Mouse (Mus musculus): ENCODE results near the gene 1700030J22Rik.

1700030J22Rik gene

DNA sequence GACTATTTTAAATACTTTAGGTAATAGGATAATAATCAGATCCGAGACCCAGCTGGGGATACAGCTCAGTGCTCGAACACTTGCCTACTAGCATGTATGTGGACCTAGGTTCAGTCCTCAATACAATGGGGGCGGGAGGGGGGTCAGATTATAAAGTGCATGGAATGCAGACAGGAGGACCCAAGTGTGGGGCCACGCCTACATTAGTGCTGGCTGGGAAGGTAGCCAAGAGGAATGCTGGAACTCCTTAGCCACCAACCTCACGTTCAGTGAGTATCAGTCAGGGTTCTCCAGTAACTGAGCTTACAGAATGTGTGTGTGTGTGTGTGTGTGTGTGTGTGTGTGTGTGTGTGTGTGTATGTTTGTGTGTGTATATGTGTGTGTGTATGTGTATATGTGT is 27.4 kb downstream of the 1700030J22Rik start:
- DNase-seq = no peak

DNA sequence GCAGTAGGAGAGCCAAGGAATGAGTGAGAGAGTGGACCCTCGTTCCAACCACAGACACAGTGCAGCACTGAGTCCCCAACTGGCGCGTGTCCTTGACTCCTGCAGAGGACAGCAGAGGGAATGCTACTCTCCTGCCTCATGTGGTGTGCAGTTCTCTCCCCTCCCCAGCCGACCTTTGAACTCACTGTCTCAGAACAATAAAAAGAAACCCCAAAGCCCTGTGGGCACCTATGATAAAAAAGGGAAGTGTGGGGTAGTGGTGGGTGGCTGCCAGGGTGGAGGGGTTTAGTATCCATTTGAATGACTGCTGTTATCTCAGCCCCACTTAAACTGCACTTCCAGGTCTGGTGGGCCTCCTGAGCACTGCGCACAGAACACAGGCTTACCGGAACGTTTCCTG is 31.2 kb downstream of the 1700030J22Rik start:
- no peak for DNase-seq

DNA sequence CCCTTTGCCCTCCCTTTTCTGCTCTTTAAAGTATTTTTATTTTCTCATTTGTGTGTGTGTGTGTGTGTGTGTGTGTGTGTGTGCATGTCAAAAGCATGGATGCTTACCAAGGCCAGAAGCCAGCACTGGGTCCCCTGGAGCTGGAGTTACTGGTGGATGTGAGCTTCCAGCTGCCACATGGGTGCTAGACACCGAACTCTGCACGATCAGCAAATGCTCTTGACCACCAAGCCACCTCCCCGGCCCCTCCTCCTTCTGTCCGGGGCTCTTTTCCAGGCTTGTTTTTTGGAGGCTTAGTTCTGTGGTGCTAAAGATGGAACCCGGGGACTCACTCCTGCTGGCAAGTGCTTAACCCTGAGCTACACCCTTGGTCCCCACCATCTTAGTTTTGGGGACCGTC is 31.9 kb downstream of the 1700030J22Rik start:
- DNase-seq = no peak

DNA sequence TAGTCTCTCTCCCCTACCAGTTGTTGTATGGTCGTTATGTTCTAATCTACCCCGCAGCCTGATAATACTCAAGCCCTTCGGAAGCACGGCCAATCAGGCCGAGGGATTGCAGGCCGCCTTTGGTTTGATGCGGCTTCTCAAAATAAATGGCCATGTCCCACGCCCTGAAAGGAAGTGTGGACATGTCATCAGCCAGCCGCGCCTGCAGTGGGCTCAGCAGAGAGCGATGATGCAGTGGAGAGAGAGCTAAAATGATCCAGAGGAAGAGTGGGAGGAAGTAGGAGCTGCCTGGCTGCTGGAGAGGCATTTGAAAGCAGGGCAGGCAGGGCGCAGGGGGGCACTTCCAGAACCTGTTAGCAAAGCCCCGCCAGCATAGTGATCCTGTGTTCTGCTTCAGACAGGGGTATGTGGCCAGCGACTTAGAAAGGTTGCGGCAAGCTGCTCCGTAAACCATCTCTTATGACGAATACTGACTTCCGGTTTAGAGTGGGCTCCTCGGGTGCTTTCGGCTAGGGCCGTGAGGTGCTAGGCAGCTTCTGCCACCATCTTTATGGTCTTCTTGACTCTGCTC is 32.4 kb downstream of the 1700030J22Rik start:
- no peak for DNase-seq

DNA sequence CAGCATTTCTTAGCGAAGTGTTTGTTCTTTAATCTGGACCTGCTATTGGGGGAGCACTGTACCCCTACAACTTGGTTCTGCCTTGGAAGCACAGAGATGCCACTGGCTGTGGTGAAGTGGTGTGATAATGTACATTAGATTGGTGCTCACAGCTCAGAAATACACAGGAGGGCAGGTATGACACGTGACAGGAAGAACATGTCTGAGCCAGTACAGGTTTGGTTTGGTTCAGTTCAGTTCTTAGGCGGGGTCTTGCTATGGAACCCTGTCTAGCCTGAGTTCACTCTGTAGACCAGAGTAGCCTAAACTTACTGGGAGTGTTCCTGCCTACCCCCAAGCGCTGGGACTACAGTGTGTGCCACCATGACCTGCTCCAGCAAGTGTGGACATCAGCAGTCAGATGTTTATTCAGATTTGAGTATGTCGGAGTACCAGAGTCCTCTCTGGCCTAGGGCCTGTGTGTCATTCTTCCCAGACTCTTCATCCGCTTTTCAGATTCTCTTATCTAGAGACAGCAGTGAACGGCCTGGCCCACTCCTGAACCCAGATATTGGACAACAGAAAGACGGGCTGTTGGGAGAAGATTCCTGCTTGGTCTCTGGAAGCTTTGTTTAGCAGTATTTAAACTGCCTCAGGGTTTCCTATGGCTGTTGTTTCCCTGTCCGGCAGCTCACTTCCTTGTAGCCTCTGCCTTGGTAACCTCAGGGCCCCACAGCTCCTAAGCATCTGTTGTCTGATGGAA is 33.4 kb downstream of the 1700030J22Rik start:
- no peak for DNase-seq

DNA sequence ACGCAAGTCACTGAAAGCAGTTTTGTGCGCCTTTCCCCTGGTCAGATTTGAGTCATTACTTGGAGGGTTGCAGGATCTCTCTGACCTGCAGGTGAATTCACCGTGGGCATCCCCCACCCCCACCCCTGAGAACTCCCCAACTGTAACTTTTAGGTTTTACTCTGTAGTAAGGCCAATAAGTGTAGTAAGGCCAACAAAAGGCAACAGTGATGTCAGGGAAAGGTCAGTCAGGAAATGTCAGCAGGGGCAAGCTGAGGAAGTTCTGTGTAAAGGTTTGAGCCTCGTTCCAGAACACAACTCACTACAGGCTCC is 34.4 kb downstream of the 1700030J22Rik start:
- no peak for DNase-seq

DNA sequence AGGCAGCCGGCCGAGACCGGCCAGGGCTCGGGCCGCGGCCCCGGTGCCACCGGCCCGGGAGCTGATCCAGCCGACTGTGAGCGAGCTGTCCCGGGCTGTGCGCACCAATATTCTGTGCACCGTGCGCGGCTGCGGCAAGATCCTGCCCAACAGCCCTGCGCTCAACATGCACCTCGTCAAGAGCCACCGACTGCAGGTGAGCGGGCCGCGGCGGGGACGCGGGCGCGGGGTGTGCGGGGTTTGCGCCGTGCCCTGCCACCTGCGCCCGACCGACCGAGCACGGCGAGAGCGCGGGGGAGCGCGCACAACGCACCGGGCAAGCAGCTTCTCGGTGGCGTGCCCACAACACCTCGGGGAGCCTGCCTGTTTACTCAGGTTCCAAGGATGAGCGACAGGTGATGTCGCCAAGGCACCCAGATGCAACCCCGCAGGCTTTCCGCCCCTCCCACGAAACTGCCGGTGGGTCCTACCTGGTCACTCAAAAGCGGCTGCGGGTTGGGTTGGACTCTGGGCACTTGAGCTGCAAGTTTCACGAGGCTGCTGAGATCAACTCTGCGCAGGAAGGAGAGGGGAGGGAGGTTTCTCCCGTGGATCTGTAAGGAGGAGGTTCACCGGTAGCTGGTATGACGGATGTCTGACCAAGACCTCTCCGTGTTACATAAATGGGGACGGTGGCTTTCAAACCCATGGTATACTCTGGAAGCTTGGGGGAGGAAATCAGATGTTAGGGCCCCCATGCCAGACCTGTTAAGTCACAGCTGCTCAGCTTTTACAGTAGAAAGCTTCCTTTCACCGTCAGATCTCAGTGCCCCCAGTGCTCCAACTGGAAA is 35.0 kb downstream of the 1700030J22Rik start:
- DNase-seq = peak in 1 of 2 experiments; percentile 55

DNA sequence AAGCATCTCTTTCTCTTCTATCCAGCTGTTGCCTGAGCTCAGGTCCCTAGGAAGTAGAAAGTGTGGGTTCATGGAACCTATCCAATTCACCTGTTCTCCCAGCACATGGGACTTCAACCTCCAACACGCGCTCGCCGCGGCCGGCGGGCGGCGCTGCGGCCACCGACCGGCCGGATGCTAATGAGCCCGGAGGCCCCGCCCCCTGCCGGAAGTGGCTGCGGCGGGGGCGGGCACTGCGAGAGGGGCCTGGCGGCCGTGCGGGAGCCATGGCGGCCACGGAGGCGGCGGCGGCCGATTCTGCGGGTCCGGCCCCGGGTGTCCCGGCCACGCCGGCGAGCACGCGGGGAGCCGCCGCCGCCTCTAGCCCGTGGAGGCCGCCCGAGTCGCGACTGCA is 35.6 kb downstream of the 1700030J22Rik start, which contains the start of gene Atmin:
TSS of gene Atmin (plus strand) at position 233 of the 394 bp plus-strand sequence.
- DNase-seq = peak; percentile 94 to 95

DNA sequence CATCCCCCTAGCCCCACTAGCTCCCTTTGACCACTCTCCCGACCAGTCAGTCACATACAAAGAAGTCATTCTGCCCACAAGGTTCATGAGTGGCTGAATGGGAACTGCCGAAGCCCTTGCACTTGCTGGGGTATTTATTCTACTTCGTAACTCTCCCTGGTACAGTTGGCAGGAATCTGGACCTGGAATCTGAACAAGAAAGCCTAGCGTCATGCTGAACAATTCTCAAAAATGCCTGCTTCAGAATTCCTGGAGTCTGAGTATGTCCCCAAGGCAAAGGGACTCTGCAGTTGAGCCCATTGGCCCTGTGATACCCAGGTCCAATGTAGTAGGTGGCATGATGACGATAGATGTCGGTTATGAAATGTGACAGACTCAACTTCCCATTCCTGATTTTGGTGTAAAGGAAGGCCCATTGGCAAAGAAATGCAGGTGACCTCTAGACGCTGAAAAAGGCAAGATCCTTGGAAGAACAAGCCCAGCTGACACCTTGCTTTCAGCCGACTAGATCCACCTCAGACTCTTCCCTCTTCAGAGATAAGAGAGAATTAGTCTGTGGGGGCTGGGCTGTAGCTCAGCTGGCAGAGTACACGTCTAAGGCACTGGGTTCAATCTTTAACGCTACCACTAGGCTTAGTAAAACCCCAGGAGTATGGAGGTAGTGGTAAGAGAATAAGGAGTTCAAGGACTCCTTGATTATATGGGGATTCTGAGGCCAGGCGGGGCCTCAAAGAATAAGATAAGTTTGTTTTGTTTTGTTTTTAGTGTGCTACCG is 36.3 kb downstream of the 1700030J22Rik start:
- no peak for DNase-seq

DNA sequence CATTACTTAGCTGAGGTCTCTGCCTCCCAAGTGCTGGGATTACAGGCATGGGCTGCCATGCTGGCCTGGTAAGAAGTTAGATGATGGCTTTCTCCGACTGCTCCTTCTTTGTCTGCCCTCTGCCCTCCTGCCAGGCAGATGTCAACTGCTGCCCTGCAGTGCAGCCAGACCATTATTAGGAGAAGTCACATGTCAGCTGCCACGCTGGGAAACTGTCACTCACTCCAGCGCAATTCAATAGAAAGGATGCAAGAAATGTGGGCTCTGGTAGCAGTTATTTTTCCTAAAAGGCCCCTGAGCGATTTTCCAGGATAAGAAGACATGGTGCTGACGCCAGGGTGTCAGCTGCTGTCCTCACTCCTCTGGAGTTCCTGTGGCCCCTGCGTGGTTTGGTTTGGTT is 43.3 kb downstream of the 1700030J22Rik start:
- DNase-seq = no peak

DNA sequence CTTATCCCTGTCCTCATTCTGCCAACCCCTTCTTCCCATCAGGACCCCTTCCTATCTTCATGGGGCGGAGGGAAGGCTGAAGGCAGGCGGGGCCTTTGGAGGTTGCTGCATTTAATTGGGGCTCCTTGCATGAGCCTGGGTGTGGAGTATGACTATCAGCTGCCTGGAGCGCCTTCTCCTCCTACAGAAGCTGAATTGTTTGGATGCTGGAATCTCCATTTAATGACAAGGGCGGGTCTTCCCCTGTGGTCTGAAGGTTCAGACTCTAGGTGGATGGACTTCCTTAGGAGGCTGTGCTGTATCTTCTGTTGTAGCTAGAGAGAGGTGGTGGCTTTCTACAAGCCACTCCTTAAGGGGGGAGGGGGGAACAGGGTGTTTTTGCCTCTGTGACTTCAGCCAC is 43.8 kb downstream of the 1700030J22Rik start:
- DNase-seq = no peak

DNA sequence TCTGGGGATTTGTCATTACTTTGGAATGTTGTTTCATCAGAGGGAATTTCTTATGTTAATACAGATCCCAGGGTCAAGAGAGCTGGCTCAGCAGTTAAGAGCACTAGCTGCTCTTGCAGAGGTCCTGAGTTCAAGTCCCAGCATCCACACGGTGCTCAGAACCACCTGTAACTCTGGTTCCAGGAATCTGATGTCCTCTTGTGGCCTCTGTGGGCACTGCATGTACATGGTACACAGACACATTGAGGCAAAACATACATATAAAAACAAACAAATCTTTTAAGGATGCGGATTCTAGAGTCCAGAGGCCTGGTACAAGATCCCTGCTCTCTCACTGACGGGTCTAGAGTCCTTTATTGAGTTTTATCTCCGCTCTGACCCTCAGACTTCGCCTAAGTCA is 50.2 kb downstream of the 1700030J22Rik start:
- no peak for DNase-seq

DNA sequence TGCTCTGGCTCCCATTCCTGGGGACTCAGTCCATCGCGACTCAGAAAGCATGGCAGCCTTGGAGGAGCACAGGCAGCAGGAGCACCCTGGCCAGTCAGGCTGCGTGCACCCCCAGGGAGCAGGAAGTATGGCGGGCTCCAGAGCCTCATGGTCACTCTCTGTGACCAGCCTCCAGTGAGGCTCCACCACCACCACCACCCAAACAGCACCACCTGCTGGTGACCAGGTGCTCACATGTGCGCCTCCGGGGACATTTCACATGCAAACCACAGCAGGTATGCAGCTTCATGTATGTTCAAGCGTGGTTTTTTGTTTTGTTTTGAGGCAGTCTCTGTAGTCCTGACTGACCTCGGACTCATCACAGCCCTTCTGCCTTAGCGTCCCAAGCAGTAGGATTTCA is 50.9 kb downstream of the 1700030J22Rik start:
- DNase-seq = peak in 1 of 2 experiments; percentile 63

DNA sequence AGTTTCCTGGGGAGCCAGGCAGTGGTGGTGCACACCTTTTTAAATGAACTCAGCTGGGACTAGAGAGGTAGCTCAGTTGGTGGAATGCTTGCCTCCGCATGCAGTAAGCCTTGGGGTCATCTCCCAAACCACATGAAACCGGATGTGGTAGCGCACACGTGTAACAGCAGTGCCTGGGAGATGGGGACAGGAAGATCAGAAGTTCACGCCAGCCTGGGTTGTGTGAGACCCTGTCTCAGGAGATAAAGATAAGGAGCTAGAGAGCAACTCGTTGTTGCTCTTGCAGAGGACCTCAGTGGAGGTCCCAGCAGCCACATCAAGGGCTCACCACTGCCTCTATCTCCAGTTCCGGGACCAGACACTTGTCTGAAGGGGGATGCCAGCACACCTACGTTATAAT is 55.2 kb downstream of the 1700030J22Rik start:
- DNase-seq = no peak

DNA sequence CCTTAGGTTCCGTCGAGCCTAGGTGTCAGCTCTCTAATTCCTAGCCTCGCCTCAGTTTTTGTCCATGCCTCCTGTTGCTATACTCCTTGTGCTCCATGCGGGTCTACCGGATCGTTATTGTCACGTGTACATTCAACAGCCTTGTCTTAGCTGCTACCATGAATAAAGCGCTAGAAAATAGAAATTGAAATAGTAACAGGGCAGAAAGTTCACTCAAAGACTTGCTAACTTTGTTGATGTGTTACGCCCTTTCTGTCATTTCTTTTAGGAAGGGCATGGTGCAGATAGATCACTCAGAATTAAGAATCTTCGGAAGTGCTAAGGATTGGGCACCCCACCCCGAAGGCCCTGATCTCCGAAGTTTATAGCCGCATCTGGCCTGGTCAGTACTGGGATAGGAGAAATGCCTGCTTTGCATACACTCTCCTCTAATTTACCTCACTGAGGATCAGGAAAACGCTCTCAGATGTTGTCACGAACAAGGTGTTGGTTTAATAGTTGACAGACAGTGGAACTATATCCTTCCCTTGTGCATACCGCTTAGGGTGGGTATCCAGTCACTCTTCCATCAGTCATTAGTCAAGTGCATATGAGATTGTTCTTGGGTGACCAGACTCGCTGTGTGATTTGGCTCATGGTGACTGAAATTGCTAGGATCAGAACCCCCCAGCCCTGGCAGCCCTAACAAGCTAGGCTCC is 56.5 kb downstream of the 1700030J22Rik start:
- no peak for DNase-seq

DNA sequence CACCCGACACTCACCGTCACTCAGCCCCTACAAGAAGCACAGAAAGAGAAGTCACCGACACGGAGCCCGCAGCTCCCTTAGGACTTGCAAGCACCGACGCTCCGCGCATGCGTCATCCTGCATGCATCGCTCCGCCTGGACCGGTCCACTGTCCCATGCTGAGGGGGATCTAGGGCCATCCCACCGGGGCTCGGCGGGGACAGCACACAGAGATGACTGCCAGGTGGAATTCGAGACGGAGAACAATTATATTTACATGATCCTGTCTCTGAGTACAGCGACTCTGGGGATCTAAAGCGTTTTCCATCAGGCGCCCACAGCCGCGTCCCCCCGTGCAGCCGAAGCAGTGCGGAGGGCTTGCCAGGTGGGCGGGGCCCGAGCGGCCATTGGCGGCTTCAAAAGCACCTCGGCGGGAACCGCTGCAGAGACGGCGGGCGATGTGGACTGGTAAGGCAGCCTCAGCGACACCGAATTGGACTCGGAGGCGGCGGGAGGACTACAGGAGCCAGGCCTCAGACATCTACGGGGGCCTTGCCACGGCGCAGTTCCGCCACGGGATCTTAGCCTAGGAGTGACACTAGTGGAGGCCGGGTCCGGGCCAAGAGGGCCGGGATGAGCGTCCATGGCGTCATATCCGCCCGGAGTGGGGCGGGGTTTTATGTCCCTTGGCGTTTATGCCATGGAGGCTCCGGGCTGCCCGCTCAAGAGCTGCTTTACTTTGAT is 57.3 kb downstream of the 1700030J22Rik start, which contains the start of the genes Cmc2 and Cenpn:
TSS of gene Cmc2 (minus strand) at position 119 of the 723 bp plus-strand sequence.
TSS of gene Cenpn (plus strand) at position 394 of the 723 bp plus-strand sequence.
- peak; percentile 97 to 98 for DNase-seq

DNA sequence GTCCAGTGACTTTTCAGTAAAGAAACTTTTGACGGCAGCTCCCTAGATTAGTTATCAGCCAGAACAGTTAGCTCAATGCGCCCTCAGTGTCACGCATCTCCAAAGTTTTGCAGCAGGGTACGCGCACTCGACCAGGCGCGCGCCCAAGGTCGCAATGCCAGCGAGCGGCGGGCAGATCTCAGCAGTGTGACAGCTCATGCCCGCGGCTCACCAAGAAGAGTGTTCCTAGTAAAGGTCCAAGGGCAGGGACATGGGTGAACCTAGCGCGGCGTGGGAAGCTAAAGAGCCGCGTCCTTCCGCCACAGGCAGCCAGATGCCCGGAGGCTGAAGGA is 57.8 kb downstream of the 1700030J22Rik start:
- DNase-seq = no peak
